Mouse (Mus musculus) intestine, postnatal 0 days (tissue): ENCODE measurements at regions not wholly inside any gene's neighbourhood (a gene's known extent, or its start where the extent isn't known, plus 50 kb on each side); places are given as distances from the start of the nearest gene placed in this dataset.
"Not testable (repeated sequence)": the region's sequence is repeated elsewhere in the genome, so short reads cannot be mapped to it uniquely, and the experiment has no call there.

Source experiments
- ATAC-seq: fragments of 200-750 bp; cut with Nextera tagmentation; 2 replicates; pipeline ENCODE4 v1.8.0; 2017; ENCODE audit warnings: mild to moderate bottlenecking, moderate TSS enrichment, moderate library complexity
- H3K27ac ChIP-seq: fragments of 300-500 bp; sonication (generic); 2 replicates; pipeline ENCODE4 v1.5.1; 2014; ENCODE audit warnings: mild to moderate bottlenecking, low read depth, low read length, moderate library complexity
- H3K27me3 ChIP-seq: fragments of 300-500 bp; sonication (generic); replicated peaks from 2 replicates; pipeline ENCODE4 v1.6.1; 2014; ENCODE audit warnings: low read length, mixed read lengths; ENCODE audit not compliant: control insufficient read depth, insufficient read depth
- H3K36me3 ChIP-seq: fragments of 300-500 bp; sonication (generic); 2 replicates; pipeline ENCODE4 v1.6.1; 2014; ENCODE audit warnings: mild to moderate bottlenecking, moderate library complexity; ENCODE audit not compliant: control insufficient read depth, insufficient read depth
- H3K4me1 ChIP-seq: fragments of 300-500 bp; sonication (generic); replicated peaks from 2 replicates; pipeline ENCODE4 v1.6.1; 2014; ENCODE audit warnings: antibody characterized with exemption, low read length, mixed read lengths; ENCODE audit not compliant: control insufficient read depth, insufficient read depth
- H3K4me2 ChIP-seq: fragments of 300-500 bp; sonication (generic); replicated peaks from 2 replicates; pipeline ENCODE4 v1.6.1; 2014; ENCODE audit warnings: low read depth, mild to moderate bottlenecking, moderate library complexity
- H3K4me3 ChIP-seq: fragments of 300-500 bp; sonication (generic); 2 replicates; pipeline ENCODE4 v1.5.1; 2014; ENCODE audit warnings: low read depth, low read length
- H3K9ac ChIP-seq: fragments of 300-500 bp; sonication (generic); 2 replicates; pipeline ENCODE4 v1.6.1; 2014; ENCODE audit warnings: mild to moderate bottlenecking, low read depth, low read length
- H3K9me3 ChIP-seq: fragments of 300-500 bp; sonication (generic); 2 replicates; pipeline ENCODE4 v1.6.1; 2016; ENCODE audit warnings: mixed run types; ENCODE audit not compliant: control insufficient read depth
- CTCF ChIP-seq: sonication (generic); IDR thresholded peaks from 2 replicates; pipeline ENCODE4 v1.5.1; 2016; ENCODE audit warnings: low read depth, mild to moderate bottlenecking, control low read depth, antibody characterized with exemption, moderate library complexity
- WGBS: fragments of 180-500 bp; shearing (Covaris S2); extraction: QIAGEN DNeasy Blood & Tissue Kit; methylation state at CpG from one replicate; pipeline ENCODE4 v1.1.7; 2014; 5-methylcytosine and 5-hydroxymethylcytosine counted together

GRCm38 (mm10) chrX:50504047-50504446 is 75.7 kb upstream of the Olfr1324 start:
- H3K27me3 ChIP-seq, result no peaks in the 10 kb centered on the region
- H3K27ac ChIP-seq, result no peak overlapping the region
- H3K9ac ChIP-seq, result no peak overlapping the region
- H3K9me3 ChIP-seq, result no peaks in the 10 kb centered on the region
- ATAC-seq, result no peak
- TF ChIP-seq CTCF, result peak; percentile 43
- no peaks in the 10 kb centered on the region for H3K36me3 ChIP-seq
- WGBS, result 15% methylated on average over 3 of the region's 3 CpGs
- H3K4me2 ChIP-seq, result no peak overlapping the region
- H3K4me3 ChIP-seq, result no peak overlapping the region
- no peaks in the 10 kb centered on the region for H3K4me1 ChIP-seq

- Histone ChIP-seq H3K4me2 (no peak overlapping the region), H3K27me3 (no peaks in the 10 kb centered on the region), H3K4me1 (no peaks in the 10 kb centered on the region), H3K27ac (no peak overlapping the region), H3K36me3 (no peaks in the 10 kb centered on the region), H3K9me3 (no peaks in the 10 kb centered on the region), H3K9ac (no peak overlapping the region), H3K4me3 (no peak overlapping the region)
- 30% methylated on average over 1 of the region's 1 CpGs for WGBS
- no peak for TF ChIP-seq CTCF
- no peak for ATAC-seq
Measured at GRCm38 (mm10) chrX:50501181-50501580, 72.9 kb upstream of the Olfr1324 start.

- not testable (repeated sequence) for H3K4me3 ChIP-seq, H3K4me1 ChIP-seq, H3K9me3 ChIP-seq, H3K36me3 ChIP-seq, H3K4me2 ChIP-seq, H3K27me3 ChIP-seq, H3K9ac ChIP-seq, ATAC-seq, H3K27ac ChIP-seq
- 71% methylated on average over 9 of the region's 9 CpGs for WGBS
Measured at GRCm38 (mm10) chrX:50490477-50490967, 62.2 kb upstream of the Olfr1324 start.
